Mouse (Mus musculus): ENCODE data around the gene Thnsl1. TPM values are rescaled to one million over a fixed set of nuclear protein-coding genes. Genes with fewer than 3 reads are reported as not detected.
"Not testable (repeated sequence)": the region's sequence is repeated elsewhere in the genome, so short reads cannot be mapped to it uniquely, and the experiment has no call there.

The Thnsl1 gene
- total RNA-seq, 2 experiments from 2014 or later: 4.1 to 6.6 TPM

- intact Hi-C loops (cut with DNase I): no loop called here
- DNase-seq: peak in 1 of 2 experiments; percentile 12
Observed at GRCm38 (mm10) chr2:21234871-21235648, 29.5 kb downstream of the Thnsl1 start.

GRCm38 (mm10) chr2:21235844-21236386 is 30.4 kb downstream of the Thnsl1 start:
- DNase-seq: no peak
- intact Hi-C loops (cut with DNase I): no loop called here

- intact Hi-C loops (cut with DNase I): no loop called here
- peak; percentile 13 to 32 for DNase-seq
Observed at GRCm38 (mm10) chr2:21236846-21237245, 31.3 kb downstream of the Thnsl1 start.

- intact Hi-C loops (cut with DNase I); DNase-seq: not testable (repeated sequence)
Observed at GRCm38 (mm10) chr2:21244104-21244503, 38.6 kb downstream of the Thnsl1 start.

- intact Hi-C loops (cut with DNase I): no loop called here
- DNase-seq: no peak
Observed at GRCm38 (mm10) chr2:21244986-21245385, 39.5 kb downstream of the Thnsl1 start.

GRCm38 (mm10) chr2:21245477-21246102 is 40.1 kb downstream of the Thnsl1 start:
- intact Hi-C loops (cut with DNase I): no loop called here
- DNase-seq: no peak

GRCm38 (mm10) chr2:21253644-21254043 is 48.1 kb downstream of the Thnsl1 start:
- intact Hi-C loops (cut with DNase I): no loop called here
- DNase-seq: no peak

DNA sequence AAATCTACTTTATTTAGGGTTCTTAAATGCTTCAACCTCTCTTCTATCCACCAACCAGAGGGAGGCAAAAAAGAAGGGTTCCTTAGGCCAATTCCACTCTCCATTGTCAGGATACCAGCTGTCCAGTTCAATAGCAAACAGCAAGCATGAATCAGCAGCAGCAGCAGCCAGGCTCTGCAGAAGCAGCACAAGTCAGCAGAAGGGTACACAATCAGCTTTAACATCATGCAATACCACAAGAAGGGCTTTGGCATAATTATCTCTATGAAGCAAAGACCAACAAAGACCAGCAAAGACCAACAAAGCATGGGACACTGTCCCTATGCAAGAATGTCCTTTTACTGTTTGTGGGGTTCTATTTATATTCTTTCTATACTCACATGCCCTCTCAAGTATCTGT is 48.8 kb downstream of the Thnsl1 start:
- intact Hi-C loops (cut with DNase I): no loop called here
- DNase-seq: no peak

GRCm38 (mm10) chr2:21258281-21258680 is 52.8 kb downstream of the Thnsl1 start:
- DNase-seq: no peak
- intact Hi-C loops (cut with DNase I): no loop called here

GRCm38 (mm10) chr2:21259081-21259480 is 53.6 kb downstream of the Thnsl1 start:
- DNase-seq: no peak
- intact Hi-C loops (cut with DNase I): no loop called here

DNA sequence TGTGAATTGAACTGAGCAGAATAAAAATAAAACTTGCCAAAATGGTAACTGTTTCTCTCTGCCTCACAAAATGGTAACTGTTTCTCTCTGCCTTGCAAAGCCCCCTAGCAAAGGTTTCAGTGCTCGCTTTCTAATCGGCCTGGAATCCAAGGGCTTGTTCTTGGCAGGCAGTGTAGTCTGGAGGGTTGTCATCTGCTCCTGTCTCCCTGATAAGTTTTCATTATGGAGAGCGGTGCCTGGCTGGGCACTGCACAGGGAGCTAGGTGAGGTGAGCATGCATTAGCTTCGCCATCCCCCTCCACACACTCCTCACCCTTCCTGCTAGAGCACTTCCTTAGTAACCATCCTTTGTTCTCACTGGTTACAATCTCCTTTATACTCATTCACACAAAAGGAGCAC is 54.5 kb downstream of the Thnsl1 start:
- intact Hi-C loops (cut with DNase I): loop anchor here (5.0 kb wide), 1 partner anchor 48 kb away; no protein-coding TSS in a partner anchor
- no peak for DNase-seq

- intact Hi-C loops (cut with DNase I): loop anchor here (1.0 to 5.0 kb wide), 2 partner anchors 49 to 363 kb away; no protein-coding TSS in a partner anchor
- peak; percentile 79 for DNase-seq
Observed at GRCm38 (mm10) chr2:21261370-21262006, 56.0 kb downstream of the Thnsl1 start.

DNA sequence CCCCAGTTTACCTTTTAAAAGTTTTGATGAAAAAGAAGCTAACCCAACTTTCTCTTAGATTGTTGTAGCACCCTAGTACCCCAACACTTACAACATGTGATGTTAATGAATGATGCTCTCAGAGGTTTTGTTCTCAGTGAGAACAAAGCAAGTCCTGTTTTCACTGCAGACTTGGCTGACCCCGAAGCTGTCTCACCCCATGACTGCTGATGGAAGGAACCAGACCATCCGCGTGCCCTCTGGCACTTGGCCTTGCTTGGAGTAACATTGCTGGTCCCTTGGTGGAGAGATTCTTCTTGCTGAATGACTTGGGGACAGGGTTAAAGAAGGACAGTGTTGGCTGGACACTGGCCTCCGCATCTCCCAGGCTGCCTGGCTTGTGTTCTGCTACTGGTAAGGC is 58.5 kb downstream of the Thnsl1 start:
- DNase-seq: no peak
- intact Hi-C loops (cut with DNase I): loop anchor here (5.0 kb wide), 1 partner anchor 52 kb away; no protein-coding TSS in a partner anchor

Other genes with a start within 250 kb of the Thnsl1 start
- 100 to 1,000 TPM; 105 to 112 TPM for gene Arhgap21, start 236.8 kb upstream of the Thnsl1 start, total RNA-seq (2021)
- gene Enkur, start 359 bp upstream of the Thnsl1 start, total RNA-seq (2021): 1 to 10 TPM; 5.8 to 6.2 TPM
- under 1 TPM in 1 of 2 experiments, not detected in 1; 0.05 TPM for gene Gpr158, start 161.8 kb downstream of the Thnsl1 start, total RNA-seq (2021)

Measured in heart, postnatal 10 days (tissue).